Mouse (Mus musculus): Measurements from ENCODE around the gene Fut1. TPM values are rescaled to one million over a fixed set of nuclear protein-coding genes. Genes with fewer than 3 reads are reported as not detected.
"Not testable (repeated sequence)": the region's sequence is repeated elsewhere in the genome, so short reads cannot be mapped to it uniquely, and the experiment has no call there.

Gene Fut1
- total RNA-seq, 2 experiments from 2014 or later: not detected

DNA sequence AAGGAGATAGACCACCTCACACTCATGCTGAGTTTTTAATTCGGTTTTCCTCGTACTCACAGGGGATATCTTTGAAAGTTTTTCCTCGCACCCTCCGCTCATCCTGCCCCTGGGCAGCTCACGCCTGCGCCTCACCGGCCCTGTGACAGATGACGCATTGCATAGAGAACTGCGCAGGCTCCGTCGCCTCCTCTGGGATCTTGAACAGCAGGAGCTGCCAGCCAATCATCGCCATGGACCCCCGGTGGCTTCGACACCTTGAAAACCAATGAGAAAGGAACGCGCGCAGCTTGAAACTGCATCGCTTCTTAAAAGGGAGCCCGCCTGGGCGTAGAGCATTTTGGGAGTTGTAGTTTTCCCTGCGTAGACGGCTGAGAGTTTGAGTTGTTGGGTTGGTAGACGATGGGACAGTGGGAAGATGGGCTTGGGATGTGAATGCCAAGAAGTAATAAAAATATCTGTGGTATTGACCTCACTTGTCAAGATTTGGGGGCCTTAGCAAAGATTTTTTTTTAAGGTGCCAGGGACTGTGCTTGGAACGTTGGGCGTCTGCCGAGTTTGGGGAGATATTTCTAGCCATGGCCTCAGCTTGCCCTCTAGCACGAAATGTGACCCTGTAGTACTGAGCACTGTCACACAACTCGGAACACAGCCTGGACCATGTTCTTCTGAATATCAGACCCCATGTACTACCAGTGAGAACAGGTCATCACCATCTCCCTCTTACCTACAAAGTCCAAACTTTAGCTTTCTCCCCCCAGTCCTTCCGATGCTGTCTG is 21.7 kb downstream of the Fut1 start:
- DNase-seq (ENCODE audit: low spot score in 2 of 2): peak; percentile 95 to 96

DNA sequence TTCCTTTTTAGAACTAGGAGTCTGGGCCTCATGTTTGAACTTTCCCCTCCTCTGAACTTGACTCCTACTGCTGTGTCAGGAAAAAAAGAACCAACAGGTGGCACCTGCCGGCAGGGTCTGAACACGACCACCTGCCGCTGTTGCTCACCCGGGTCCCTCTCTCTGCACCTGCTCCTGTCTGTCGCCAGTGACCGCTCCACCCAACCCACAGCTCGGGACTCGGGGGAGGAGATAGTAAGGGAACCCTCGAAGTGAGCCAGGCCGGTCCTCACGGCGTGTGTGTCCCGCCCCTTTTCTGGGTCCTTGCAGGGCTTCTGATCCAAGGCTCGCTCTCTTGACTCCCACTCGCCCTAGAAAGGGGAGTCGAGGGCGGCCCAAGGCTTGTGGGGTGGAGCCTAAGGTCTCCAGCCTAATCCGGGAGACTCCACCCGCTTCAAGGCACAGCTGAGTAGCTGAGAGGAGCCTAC is 22.5 kb downstream of the Fut1 start, which contains the start of gene Mamstr:
Mamstr (plus strand) TSS at position 417 of the 467 bp plus-strand sequence.
- no peak for DNase-seq (ENCODE audit: low spot score in 2 of 2)

DNA sequence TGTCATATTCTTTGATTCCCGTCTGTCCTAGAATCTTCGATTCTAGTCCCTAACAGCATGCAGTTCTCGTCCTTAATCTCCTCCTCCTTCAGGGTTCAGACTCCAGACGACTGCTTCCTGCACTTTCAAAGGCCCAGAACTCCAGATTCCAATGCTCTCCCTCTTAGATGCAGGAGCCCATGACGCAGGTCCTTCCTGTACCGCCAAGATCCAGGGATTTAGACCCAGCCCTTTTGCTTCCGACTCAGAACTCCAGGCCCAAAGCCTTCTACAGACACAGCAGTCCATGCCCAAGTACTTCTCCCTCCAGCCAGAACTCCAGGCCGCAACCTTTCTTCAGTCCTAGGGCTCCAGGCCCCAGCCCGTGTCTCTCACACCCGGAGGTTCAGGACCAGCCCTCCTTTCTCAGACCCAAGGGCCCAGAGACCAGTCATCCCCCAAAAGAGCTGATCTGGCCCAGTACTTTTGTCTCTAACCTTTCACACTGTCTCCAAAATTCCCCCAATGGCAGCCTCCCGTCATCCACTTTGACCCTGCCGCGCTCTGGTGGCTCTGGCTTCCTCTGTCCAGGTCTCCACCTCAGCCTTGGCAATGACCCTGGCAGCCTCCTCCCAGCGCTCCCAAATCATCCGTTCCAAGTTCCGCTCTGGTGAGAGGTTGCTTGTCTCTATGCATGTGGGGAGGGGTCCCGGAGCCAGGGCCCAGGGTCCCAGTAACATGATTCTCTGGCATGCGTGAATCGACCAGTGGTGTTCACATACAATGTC is 23.3 kb downstream of the Fut1 start:
- no peak for DNase-seq (ENCODE audit: low spot score in 2 of 2)

DNA sequence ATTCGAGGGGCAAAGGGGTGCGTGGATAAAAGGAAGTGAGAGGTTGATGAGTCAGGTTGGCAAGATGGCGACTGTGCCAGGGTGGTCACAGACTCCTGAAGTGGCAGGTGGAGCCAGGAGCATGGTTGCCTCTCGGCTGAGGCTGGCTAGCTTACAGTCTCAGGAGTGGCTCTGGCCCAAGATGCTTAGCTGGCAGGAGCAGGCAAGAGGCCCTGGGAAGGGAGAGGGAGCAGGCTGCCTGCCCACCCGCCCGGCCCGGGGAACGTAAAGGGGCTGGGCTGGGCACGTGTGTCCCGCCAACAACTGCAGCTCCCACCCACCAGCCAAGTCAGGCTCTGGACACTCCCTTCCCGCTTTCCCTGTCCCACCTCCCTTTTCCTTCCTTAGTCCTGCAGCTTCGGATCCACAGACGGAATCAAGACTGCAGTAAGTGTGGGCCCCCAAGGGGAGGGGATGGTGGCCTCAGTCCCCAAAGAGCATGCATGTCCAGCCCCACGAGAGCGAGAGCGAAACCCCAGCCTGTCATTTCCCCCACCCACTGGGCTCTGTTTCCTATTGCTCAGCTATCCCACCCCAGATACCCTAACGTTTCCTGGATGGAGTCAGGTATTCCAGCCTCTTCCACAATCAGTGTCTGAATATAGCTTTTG is 24.4 kb downstream of the Fut1 start:
- DNase-seq (ENCODE audit: low spot score in 2 of 2): no peak

DNA sequence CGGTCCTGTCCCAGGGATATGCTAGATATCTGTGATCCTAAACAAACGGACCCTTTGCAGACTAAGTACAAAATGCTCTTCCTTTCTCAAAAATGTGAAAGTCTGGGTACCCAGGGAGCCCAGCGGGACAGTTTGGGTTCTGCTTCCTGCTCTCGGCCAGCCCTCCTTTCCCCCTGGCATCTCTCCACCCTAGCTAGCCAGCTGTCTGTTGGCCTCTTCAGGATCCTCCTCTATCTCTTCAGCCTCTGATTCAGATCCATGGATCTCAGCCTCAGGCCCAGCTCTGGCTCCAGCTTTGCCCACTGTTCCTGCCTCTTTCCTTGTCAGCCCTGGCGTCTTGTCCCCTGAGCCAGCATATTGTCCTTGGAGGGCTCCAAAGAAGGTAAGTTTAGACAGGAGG is 25.0 kb downstream of the Fut1 start:
- DNase-seq (ENCODE audit: low spot score in 2 of 2): no peak

DNA sequence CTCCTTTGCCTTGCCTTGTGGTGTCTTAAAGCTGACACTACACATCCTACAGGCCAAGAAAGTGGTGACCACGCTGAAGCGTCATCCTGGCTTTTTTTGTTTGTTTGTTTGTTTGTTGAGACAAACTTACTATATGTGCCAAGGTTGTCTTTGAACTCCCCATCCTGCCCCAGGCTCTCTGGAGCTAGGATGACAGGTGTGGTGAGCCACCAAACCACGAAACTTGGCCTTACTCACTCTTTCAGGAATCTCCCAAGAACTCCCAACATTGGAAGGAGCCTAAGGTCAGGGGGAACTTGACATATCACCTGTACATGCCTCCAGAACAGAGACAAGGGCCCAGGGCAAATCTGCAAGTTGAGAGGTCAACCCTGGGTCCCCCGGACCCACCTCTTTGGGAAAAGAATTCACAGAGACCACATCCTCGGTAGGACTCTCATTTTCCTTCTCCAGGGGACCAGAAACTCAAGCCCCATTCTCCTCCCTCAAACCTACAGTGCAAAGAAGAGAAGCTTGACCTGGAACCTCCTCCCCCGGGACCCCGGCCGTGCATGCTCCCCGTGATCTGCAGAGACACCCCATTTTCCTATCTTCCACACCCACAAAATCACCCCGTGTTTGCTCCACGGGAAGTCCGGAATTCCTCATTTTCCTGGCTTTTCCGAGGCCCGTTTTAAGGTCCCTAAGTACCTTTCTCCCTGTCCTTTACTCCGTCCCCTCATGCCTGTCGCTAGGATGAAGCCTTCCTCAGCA is 25.6 kb downstream of the Fut1 start:
- no peak for DNase-seq (ENCODE audit: low spot score in 2 of 2)

DNA sequence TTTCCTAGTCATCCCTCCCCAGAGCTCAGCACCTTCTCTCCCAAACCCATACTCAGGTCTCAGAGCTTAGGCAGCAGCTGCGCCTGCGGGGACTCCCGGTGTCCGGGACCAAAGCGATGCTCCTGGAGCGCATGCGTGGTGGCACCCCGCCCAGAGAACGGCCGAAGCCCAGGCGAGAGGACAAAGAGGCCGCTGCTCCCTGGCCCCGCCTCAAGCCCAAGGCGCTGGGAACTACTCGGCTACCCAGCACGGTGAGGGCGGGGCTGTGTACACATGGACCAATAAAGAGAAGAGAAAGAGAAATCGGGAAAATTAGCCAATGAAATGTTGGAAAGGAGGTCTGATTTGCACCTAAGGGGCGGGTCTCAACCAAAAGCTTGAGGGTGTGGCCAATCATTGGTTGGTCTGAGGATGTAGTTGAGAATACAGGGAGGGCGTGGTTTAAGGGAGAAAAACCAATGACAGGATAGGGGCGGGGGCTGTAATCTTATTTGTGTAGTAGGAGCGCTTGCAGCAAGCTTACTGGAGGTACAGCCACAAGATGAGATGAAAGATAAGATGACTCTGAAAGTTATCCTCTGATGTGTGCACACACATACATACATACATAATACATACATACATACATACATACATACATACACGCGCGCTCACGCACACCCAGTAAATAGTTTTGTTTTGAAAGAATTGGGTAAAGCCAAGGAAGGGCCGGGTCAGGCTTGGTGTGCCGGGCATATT is 26.5 kb downstream of the Fut1 start:
- DNase-seq (ENCODE audit: low spot score in 2 of 2): peak; percentile 89 to 93

DNA sequence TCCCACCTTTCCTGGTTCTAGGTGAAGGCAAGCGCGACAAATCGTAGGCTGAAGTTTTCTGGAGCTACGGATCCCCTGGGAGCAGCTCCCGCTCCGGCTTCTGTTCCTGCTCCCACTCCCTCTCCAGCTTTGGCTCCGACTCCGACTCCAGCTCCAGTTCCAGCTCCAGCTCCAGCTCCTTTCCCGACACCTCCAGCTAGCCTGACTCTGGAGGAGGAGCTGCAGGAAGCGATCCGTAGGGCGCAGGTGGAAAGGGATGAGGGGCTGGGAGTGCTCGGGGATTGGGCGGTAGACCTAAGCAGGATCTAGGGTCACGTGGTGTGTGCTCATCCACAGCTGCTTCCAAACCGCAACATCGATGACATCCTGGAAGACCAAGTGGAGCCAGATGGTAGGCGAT is 27.1 kb downstream of the Fut1 start:
- peak; percentile 60 to 77 for DNase-seq (ENCODE audit: low spot score in 2 of 2)

DNA sequence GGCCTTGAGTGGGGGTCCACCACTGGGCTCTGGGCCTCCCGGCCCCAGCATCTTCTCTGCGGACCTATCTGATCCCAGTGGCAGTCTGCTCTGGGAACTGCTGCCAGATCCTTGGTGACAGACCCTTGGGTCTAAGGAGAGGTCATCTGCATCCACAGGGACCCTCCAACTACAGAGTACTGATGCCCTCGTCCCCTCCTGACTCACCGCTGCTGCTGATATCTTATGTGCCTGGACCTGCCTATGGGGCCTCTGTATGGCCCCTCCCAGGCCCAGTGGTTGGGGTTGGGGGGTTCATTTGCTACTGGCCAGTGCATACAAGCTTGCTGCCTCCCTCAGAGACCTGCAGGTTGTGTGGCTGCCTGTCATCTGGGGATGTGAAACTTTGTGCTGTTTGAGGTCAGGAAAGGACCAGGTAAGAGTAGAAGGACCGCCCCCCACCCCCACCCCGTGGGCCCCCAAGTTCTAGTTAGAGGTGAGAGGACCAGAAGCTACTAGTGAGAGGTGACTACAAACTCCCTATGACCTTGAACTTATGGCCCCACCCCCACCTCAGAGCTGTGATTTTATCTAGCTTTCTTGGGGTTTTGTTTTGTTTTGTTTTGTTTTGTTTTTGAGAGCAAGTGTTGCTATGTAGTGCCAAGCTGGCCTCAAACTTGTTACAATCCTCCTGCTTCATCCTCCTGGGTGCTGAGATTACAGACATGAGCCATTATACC is 27.9 kb downstream of the Fut1 start:
- DNase-seq (ENCODE audit: low spot score in 2 of 2): no peak

DNA sequence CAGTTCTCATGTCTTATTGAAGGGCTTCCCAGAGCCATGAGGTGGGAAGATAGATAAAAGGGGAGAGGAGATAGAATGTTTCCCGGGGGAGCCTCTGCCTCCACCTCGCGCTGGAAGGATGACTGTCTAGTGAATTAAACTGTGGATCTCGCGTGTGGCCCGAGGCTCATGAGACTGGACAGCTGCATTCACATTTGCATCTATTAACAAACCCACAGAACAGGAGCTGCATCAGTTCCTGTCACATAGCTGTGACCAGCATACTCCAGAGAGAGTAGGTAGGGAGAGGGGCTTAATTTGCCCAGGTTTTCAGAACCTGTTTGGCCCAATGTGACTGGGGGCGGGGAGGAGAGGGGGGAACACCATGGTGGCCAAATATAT is 28.5 kb downstream of the Fut1 start:
- no peak for DNase-seq (ENCODE audit: low spot score in 2 of 2)

DNA sequence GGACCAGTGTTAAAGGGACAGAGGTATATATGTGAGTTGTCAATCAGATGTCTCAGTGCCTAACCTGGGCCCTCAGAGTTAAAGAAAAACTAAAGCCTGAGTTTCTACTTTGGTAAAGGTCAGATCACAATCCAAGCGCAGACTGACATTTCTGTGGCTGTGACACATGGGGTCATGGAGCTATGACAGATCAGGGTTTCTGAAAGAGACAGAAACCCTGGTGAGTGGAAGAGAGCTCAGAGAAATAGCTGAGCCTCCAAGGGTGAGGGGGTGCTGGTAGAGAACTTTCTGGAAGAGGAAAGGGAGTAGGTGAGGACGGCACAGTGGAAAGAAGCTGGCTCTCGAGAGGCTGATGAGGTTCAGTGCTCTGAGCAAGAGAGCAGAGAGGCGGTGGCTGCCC is 29.6 kb downstream of the Fut1 start:
- no peak for DNase-seq (ENCODE audit: low spot score in 2 of 2)

DNA sequence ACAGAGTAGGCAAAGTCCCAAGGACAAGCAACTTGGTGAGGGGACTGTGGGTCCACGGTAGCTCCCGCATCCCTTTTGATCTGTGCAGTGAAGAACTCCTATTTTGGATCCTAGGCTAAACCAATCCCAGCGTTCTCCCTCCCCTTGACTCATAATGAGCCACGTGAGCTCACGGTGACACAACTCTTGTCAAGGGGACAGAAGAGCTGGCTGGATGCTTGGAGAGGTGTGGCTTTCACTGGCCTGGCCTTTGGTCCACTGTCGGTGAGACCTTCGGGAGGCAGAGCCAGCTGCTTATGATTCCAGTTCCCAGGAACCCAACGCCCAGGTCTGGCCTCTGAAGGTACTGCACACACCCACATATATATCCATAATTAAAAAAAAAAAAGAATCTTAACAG is 32.3 kb downstream of the Fut1 start:
- DNase-seq (ENCODE audit: low spot score in 2 of 2): no peak

DNA sequence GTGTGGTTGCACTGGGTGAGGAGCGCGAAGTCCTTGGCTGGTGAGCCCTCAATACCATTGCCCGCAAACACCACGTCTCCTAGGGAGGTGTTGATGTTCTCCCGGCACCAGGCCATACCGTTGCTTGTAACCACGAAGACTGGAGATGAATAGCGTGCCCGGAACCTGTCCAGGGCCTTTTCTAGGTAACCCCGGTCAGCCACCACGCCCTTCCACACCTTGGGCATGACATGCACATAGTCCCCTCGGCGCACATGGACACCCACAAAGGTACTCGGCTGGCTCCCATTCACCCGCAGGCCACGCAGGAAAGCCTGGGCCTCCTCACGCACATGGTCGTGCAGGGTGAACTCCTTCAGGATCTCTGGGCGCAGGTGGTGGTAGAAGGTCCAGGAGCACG is 33.4 kb downstream of the Fut1 start:
- not testable (repeated sequence) for DNase-seq (ENCODE audit: low spot score in 2 of 2)

DNA sequence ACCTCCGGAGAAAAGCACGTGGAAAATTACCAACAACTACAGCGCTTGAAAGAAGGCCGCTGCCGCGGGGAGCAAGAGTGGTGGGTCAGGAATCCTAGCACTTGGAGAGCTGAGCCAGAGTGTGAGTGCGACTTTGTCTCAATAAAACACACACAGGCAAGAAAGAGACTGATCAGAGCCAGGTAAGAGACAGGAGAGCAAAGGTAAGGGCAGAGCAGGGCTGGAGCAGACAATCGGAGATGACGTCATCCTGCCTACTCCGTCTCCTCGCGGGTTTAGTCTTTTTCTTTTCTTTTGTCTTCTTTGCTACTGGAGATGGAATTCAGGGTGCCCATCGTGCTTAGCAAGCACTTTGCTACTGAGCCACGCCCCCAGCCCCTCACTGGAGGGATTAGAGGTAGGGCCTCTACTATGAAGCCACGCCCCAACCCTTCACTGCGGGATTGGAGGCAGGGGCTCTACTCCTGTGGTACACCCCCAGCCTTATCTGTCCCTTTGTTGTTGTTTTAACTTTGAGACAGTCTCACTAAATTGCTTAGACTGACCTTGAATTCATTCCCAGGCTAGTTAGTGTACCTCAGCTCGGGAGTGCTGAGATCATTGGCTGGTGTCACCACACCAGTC is 37.4 kb downstream of the Fut1 start:
- DNase-seq (ENCODE audit: low spot score in 2 of 2): no peak

DNA sequence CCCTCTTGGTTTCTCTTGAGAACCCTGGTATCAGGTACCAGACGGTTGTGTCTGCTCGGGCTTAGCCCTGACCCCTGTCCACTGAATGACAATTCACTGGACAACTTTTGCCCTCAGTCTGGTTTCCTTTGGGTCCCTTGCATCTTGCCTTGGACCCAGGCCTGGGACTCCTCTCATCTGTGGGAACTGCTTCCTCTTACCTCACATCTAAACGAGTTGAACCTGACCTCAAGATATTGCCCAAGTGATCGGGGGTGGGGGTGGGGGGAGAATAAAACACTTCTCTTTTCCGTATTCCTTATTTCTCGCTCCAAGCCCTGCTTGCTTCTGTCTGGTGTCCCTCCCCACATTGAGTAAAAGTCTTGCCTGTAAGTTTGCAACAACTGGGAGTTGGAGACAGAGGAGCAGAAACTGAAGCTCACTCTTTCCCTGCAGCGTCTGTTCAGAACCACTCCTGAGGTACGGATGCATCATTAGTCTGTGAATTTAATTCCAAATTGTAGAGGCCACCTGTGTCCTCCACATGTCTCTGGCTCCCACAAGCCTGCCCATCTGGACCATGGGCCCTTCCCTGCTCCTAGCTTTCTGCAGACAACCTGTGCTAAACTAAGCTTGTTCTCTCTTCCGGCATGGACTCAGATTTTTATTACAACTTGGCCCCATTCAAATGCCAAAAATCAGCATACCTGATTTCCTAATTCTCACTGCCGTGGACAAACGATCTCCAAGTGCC is 43.8 kb downstream of the Fut1 start:
- no peak for DNase-seq (ENCODE audit: low spot score in 2 of 2)

DNA sequence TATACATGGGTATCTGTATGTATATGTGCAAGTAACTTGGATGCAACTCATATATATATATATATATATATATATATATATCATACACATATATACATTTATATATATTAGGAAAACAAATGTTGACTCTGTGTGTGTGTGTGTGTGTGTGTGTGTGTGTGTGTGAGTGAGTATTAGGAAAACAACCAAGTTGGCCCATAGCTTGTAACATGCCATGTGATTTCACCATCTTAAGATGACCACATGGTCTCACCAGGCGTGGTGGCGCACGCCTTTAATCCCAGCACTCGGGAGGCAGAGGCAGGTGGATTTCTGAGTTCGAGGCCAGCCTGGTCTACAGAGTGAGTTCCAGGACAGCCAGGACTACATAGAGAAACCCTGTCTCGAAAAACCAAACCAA is 44.6 kb downstream of the Fut1 start:
- not testable (repeated sequence) for DNase-seq (ENCODE audit: low spot score in 2 of 2)

DNA sequence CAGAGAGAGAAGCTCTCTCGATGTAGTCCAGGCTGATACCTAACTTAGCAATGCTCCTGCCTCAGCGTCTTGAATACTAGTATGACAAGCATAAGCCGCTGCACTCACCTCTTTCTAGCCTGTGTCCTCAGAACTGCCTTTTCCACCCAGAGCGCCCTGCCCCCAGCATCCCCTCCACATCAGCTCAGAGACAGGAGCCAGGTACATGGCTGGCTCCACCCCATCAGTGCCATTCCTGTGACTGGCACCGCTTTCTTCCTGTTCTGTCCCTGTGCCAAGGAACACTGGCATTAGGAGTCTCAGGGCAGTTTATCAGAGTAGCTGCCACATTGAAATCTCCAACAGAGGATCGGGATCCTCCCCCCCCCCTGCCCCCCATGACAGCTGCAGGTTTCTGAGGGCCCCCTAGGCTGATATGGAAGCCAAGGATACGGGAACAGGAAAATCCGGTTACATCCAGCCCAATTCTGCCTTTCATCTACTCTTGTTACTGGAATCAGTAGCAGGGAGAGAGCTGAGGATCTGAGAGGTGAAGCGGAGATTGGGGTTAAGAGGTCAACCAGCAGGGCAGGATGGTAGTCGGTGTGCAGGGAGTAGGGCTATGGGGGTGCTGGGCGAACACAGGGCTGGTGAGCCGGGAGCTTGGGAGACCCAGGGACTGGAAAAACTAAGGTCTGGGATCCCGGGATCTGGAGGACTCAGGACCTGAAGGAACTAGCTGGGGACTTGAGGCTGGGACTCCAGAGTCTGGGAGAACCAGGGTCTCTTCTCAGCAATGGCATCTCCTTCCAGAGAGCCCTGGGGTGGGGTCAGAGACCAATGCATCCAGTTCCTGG is 48.4 kb downstream of the Fut1 start:
- DNase-seq (ENCODE audit: low spot score in 2 of 2): no peak

DNA sequence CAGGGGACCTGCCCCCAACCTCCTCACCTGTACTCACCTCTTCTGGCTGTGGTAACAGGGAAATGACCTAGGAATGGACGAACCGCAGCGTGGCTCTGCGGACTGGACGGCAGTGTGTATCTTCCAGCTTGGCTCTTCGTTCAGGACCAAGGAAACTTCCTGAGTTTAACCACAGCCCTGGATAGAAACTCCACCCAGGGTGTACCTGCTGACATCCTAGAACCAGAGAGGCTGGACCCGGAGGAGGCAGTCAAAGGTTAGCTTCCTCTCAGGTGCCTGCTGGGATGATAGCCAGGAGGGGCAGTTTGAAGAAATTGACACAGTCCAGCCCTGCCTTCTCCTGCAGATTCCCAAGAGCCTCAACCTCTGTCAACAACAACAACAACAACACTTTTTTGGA is 49.1 kb downstream of the Fut1 start, which contains the start of gene Fut2:
Fut2 (minus strand) TSS at position 234 of the 400 bp plus-strand sequence.
- no peak for DNase-seq (ENCODE audit: low spot score in 2 of 2)
